Mouse (Mus musculus): Measurements from ENCODE around the gene Gm45021. TPM values are rescaled to one million over a fixed set of nuclear protein-coding genes. Genes with fewer than 3 reads are reported as not detected.

Gm45021 gene
- polyA plus RNA-seq, 1 experiment = not detected

GRCm38 (mm10) chr6:48636515-48636914, 47.1 kb downstream of the Gm45021 start:
- Histone ChIP-seq H3ac (ENCODE audit: control insufficient read depth, insufficient read length, low read depth) (no peak overlapping the region), H3K79me3 (ENCODE audit: low read depth) (no peaks in the 10 kb centered on the region), H3K4me3 (ENCODE audit: insufficient read depth, poor library complexity, severe bottlenecking) (no peak overlapping the region), H3K79me2 (ENCODE audit: control insufficient read depth, insufficient read depth) (no peaks in the 10 kb centered on the region), H3K27me3 (ENCODE audit: control insufficient read depth, insufficient read depth, insufficient read length) (peaks cover 3% of the 10 kb centered on the region), H3K36me3 (ENCODE audit: control insufficient read depth, insufficient read depth) (no peaks in the 10 kb centered on the region)
- no peak for TF ChIP-seq USF1 (IDR thresholded peaks at IDR 0.05; ENCODE audit: low read depth)
- TF ChIP-seq MYOD1 (IDR thresholded peaks at IDR 0.05; ENCODE audit: control insufficient read depth, insufficient read length, low read depth) = no peak

- Histone ChIP-seq H3K36me3 (ENCODE audit: control insufficient read depth, insufficient read depth) (no peaks in the 10 kb centered on the region), H3ac (ENCODE audit: control insufficient read depth, insufficient read length, low read depth) (no peak overlapping the region), H3K4me3 (ENCODE audit: insufficient read depth, poor library complexity, severe bottlenecking) (no peak overlapping the region), H3K79me3 (ENCODE audit: low read depth) (peaks cover 1% of the 10 kb centered on the region), H3K27me3 (ENCODE audit: control insufficient read depth, insufficient read depth, insufficient read length) (peaks cover 4% of the 10 kb centered on the region), H3K79me2 (ENCODE audit: control insufficient read depth, insufficient read depth) (no peaks in the 10 kb centered on the region)
- no peak for TF ChIP-seq MYOG (IDR thresholded peaks at IDR 0.05; ENCODE audit: control insufficient read depth, extremely low read depth, insufficient read length)
- TF ChIP-seq MAX (IDR thresholded peaks at IDR 0.05) = no peak
- TF ChIP-seq CTCF (IDR thresholded peaks at IDR 0.05; ENCODE audit: control insufficient read depth, insufficient read depth, insufficient read length) = no peak
- no peak for TF ChIP-seq CEBPB (IDR thresholded peaks at IDR 0.05; ENCODE audit: low read depth)
These were observed 48.5 kb downstream of the Gm45021 start for GRCm38 (mm10) chr6:48637811-48638500.

GRCm38 (mm10) chr6:48638553-48638952, 49.1 kb downstream of the Gm45021 start:
- TF ChIP-seq MYOG (IDR thresholded peaks at IDR 0.05; ENCODE audit: control insufficient read depth, extremely low read depth, insufficient read length) (no peak), FOSL1 (IDR thresholded peaks at IDR 0.05; ENCODE audit: insufficient read depth, low read length, poor library complexity, severe bottlenecking) (no peak), MAX (IDR thresholded peaks at IDR 0.05) (no peak), CEBPB (IDR thresholded peaks at IDR 0.05; ENCODE audit: low read depth) (no peak), MYOD1 (IDR thresholded peaks at IDR 0.05; ENCODE audit: control insufficient read depth, insufficient read length, low read depth) (no peak), USF1 (IDR thresholded peaks at IDR 0.05; ENCODE audit: low read depth) (no peak), CTCF (IDR thresholded peaks at IDR 0.05; ENCODE audit: control insufficient read depth, insufficient read depth, insufficient read length) (no peak)
- peaks cover 1% of the 10 kb centered on the region for H3K79me3 ChIP-seq (ENCODE audit: low read depth)

GRCm38 (mm10) chr6:48641391-48641790, 52.0 kb downstream of the Gm45021 start:
- Histone ChIP-seq H3K79me2 (ENCODE audit: control insufficient read depth, insufficient read depth) (no peaks in the 10 kb centered on the region), H3K4me3 (ENCODE audit: insufficient read depth, poor library complexity, severe bottlenecking) (no peak overlapping the region), H3K79me3 (ENCODE audit: low read depth) (peaks cover 1% of the 10 kb centered on the region), H3K27me3 (ENCODE audit: control insufficient read depth, insufficient read depth, insufficient read length) (peaks cover 7% of the 10 kb centered on the region), H3K36me3 (ENCODE audit: control insufficient read depth, insufficient read depth) (no peaks in the 10 kb centered on the region), H3ac (ENCODE audit: control insufficient read depth, insufficient read length, low read depth) (no peak overlapping the region)
- TF ChIP-seq CEBPB (IDR thresholded peaks at IDR 0.05; ENCODE audit: low read depth) (no peak), USF1 (IDR thresholded peaks at IDR 0.05; ENCODE audit: low read depth) (no peak), MAX (IDR thresholded peaks at IDR 0.05) (no peak), MYOG (IDR thresholded peaks at IDR 0.05; ENCODE audit: control insufficient read depth, extremely low read depth, insufficient read length) (no peak), MYOD1 (IDR thresholded peaks at IDR 0.05; ENCODE audit: control insufficient read depth, insufficient read length, low read depth) (no peak), FOSL1 (IDR thresholded peaks at IDR 0.05; ENCODE audit: insufficient read depth, low read length, poor library complexity, severe bottlenecking) (no peak), CTCF (IDR thresholded peaks at IDR 0.05; ENCODE audit: control insufficient read depth, insufficient read depth, insufficient read length) (no peak)

More at GRCm38 (mm10) chr6:48638553-48638952, 49.1 kb downstream of the Gm45021 start:
- H3K27me3 ChIP-seq (ENCODE audit: control insufficient read depth, insufficient read depth, insufficient read length) = peaks cover 4% of the 10 kb centered on the region
- no peaks in the 10 kb centered on the region for H3K79me2 ChIP-seq (ENCODE audit: control insufficient read depth, insufficient read depth)
- no peak overlapping the region for H3ac ChIP-seq (ENCODE audit: control insufficient read depth, insufficient read length, low read depth)
- no peaks in the 10 kb centered on the region for H3K36me3 ChIP-seq (ENCODE audit: control insufficient read depth, insufficient read depth)
- H3K4me3 ChIP-seq (ENCODE audit: insufficient read depth, poor library complexity, severe bottlenecking) = no peak overlapping the region

GRCm38 (mm10) chr6:48642764-48643292, 53.4 kb downstream of the Gm45021 start:
- TF ChIP-seq USF1 (IDR thresholded peaks at IDR 0.05; ENCODE audit: low read depth) (no peak), FOSL1 (IDR thresholded peaks at IDR 0.05; ENCODE audit: insufficient read depth, low read length, poor library complexity, severe bottlenecking) (no peak), CTCF (IDR thresholded peaks at IDR 0.05; ENCODE audit: control insufficient read depth, insufficient read depth, insufficient read length) (peak; percentile 9), CEBPB (IDR thresholded peaks at IDR 0.05; ENCODE audit: low read depth) (no peak), MYOG (IDR thresholded peaks at IDR 0.05; ENCODE audit: control insufficient read depth, extremely low read depth, insufficient read length) (no peak), MAX (IDR thresholded peaks at IDR 0.05) (no peak)
- Histone ChIP-seq H3ac (ENCODE audit: control insufficient read depth, insufficient read length, low read depth) (no peak overlapping the region), H3K36me3 (ENCODE audit: control insufficient read depth, insufficient read depth) (no peaks in the 10 kb centered on the region), H3K79me3 (ENCODE audit: low read depth) (peaks cover 1% of the 10 kb centered on the region), H3K27me3 (ENCODE audit: control insufficient read depth, insufficient read depth, insufficient read length) (peaks cover 7% of the 10 kb centered on the region), H3K4me3 (ENCODE audit: insufficient read depth, poor library complexity, severe bottlenecking) (no peak overlapping the region), H3K79me2 (ENCODE audit: control insufficient read depth, insufficient read depth) (no peaks in the 10 kb centered on the region)

Data from C2C12 (cell line).